Mouse (Mus musculus) heart, embryonic 12.5 days (tissue): ENCODE data around the gene Usp50. TPM values are rescaled to one million over a fixed set of nuclear protein-coding genes. Genes with fewer than 3 reads are reported as not detected.

Experiments
- ATAC-seq: fragments of 200-750 bp; cut with Nextera tagmentation; 2 replicates; pipeline ENCODE4 v1.8.0; 2017; ENCODE audit warnings: moderate TSS enrichment, moderate library complexity; ENCODE audit not compliant: insufficient number of reproducible peaks, low FRiP score
- H3K27ac ChIP-seq: fragments of 300-500 bp; sonication (generic); 2 replicates; pipeline ENCODE4 v1.5.1; 2016; ENCODE audit warnings: mild to moderate bottlenecking, moderate library complexity; ENCODE audit not compliant: poor library complexity, severe bottlenecking
- H3K27me3 ChIP-seq: fragments of 300-500 bp; sonication (generic); replicated peaks from 2 replicates; pipeline ENCODE4 v1.6.1; 2016; ENCODE audit warnings: mild to moderate bottlenecking, moderate library complexity
- H3K36me3 ChIP-seq: fragments of 300-500 bp; sonication (generic); 2 replicates; pipeline ENCODE4 v1.6.1; 2016; ENCODE audit warnings: mild to moderate bottlenecking, moderate library complexity
- H3K4me1 ChIP-seq: fragments of 300-500 bp; sonication (generic); replicated peaks from 2 replicates; pipeline ENCODE4 v1.6.1; 2016; ENCODE audit warnings: mild to moderate bottlenecking
- H3K4me2 ChIP-seq: fragments of 300-500 bp; sonication (generic); 2 replicates; pipeline ENCODE4 v1.6.1; 2016; ENCODE audit warnings: mild to moderate bottlenecking, moderate library complexity
- H3K4me3 ChIP-seq: fragments of 300-500 bp; sonication (generic); 2 replicates; pipeline ENCODE4 v1.5.1; 2016; ENCODE audit warnings: mild to moderate bottlenecking
- H3K9ac ChIP-seq: fragments of 300-500 bp; sonication (generic); 2 replicates; pipeline ENCODE4 v1.6.1; 2016; ENCODE audit warnings: mild to moderate bottlenecking, moderate library complexity
- H3K9me3 ChIP-seq: fragments of 300-500 bp; sonication (generic); replicated peaks from 2 replicates; pipeline ENCODE4 v1.6.1; 2016; ENCODE audit warnings: mild to moderate bottlenecking, moderate library complexity
- WGBS: fragments of 180-500 bp; shearing (Covaris S2); methylation state at CpG from one replicate; pipeline ENCODE4 v1.1.7; 2016; 5-methylcytosine and 5-hydroxymethylcytosine counted together
- polyA plus RNA-seq: library from polyadenylated mRNA; unstranded; fragments of >200 nt; fragmentation: Nextera tagmentation; extraction: Ambion mirVana; gene quantifications from 2 replicates; pipeline ENCODE4 v1.2.1, GENCODE M21; 2016

Gene Usp50
- polyA plus RNA-seq, 1 experiment from 2014 or later = 3.0 TPM

GRCm38 (mm10) chr2:126691290-126691689 is 92.0 kb downstream of the Usp50 start:
- WGBS = 78% methylated on average over 3 of the region's 3 CpGs
- no peaks in the 10 kb centered on the region for H3K4me1 ChIP-seq

GRCm38 (mm10) chr2:126682937-126683336 is 100.3 kb downstream of the Usp50 start:
- Histone ChIP-seq H3K27me3 (no peaks in the 10 kb centered on the region), H3K9ac (no peak overlapping the region), H3K4me3 (no peak overlapping the region), H3K27ac (no peak overlapping the region), H3K36me3 (peaks cover 19% of the 10 kb centered on the region), H3K4me1 (peaks cover 8% of the 10 kb centered on the region), H3K4me2 (no peak overlapping the region), H3K9me3 (0 out of 2 replicates have a peak, but pooled peaks cover 3% of the 10 kb centered on the region)
- WGBS = 69% methylated on average over 1 of the region's 1 CpGs
- ATAC-seq = no peak

More at GRCm38 (mm10) chr2:126691290-126691689, 92.0 kb downstream of the Usp50 start:
- H3K27me3 ChIP-seq = no peaks in the 10 kb centered on the region
- no peak overlapping the region for H3K9ac ChIP-seq
- 0 out of 2 replicates have a peak, but pooled peaks cover 3% of the 10 kb centered on the region for H3K9me3 ChIP-seq
- no peak overlapping the region for H3K27ac ChIP-seq
- ATAC-seq = no peak
- H3K4me2 ChIP-seq = no peak overlapping the region
- H3K36me3 ChIP-seq = peaks cover 11% of the 10 kb centered on the region
- no peak overlapping the region for H3K4me3 ChIP-seq

- Histone ChIP-seq H3K27ac (0 out of 2 replicates have a peak overlapping the region, but pooled peaks have one; percentile 51), H3K4me3 (no peak overlapping the region), H3K4me2 (no peak overlapping the region), H3K4me1 (peaks cover 8% of the 10 kb centered on the region), H3K36me3 (peaks cover 18% of the 10 kb centered on the region), H3K9me3 (0 out of 2 replicates have a peak, but pooled peaks cover 1% of the 10 kb centered on the region), H3K27me3 (no peaks in the 10 kb centered on the region), H3K9ac (no peak overlapping the region)
- ATAC-seq = no peak
- WGBS = 39% methylated on average over 2 of the region's 2 CpGs
These were observed 100.9 kb downstream of the Usp50 start for GRCm38 (mm10) chr2:126682333-126682732.

- Histone ChIP-seq H3K27me3 (no peaks in the 10 kb centered on the region), H3K9ac (no peak overlapping the region), H3K4me3 (no peak overlapping the region), H3K4me1 (peaks cover 16% of the 10 kb centered on the region), H3K9me3 (no peaks in the 10 kb centered on the region), H3K27ac (no peak overlapping the region), H3K36me3 (peaks cover 12% of the 10 kb centered on the region), H3K4me2 (no peak overlapping the region)
- no peak for ATAC-seq
- WGBS = 88% methylated on average over 1 of the region's 1 CpGs
These were observed 105.9 kb downstream of the Usp50 start for GRCm38 (mm10) chr2:126677366-126677765.

GRCm38 (mm10) chr2:126676122-126676515 is 107.2 kb downstream of the Usp50 start, which contains the start of gene Gabpb1:
Gene Gabpb1 (minus strand): TSS chr2:126676337.
- peak within 1 kb of the TSS; percentile 100 for H3K27ac ChIP-seq
- no peaks in the 10 kb centered on the region for H3K27me3 ChIP-seq
- WGBS = 24% methylated on average over 12 of the region's 12 CpGs
- ATAC-seq = no peak
- peak within 1 kb of the TSS; percentile 99 for H3K4me3 ChIP-seq
- peak within 1 kb of the TSS; percentile 99 for H3K9ac ChIP-seq
- H3K9me3 ChIP-seq = no peaks in the 10 kb centered on the region
- peaks cover 13% of the 10 kb centered on the region for H3K4me1 ChIP-seq
- H3K36me3 ChIP-seq = peaks cover 12% of the 10 kb centered on the region
- H3K4me2 ChIP-seq = peak within 1 kb of the TSS; percentile 83

- Histone ChIP-seq H3K4me1 (peaks cover 13% of the 10 kb centered on the region), H3K36me3 (peaks cover 11% of the 10 kb centered on the region), H3K4me3 (peak overlapping the region; percentile 99), H3K27me3 (no peaks in the 10 kb centered on the region), H3K4me2 (peak overlapping the region; percentile 83), H3K27ac (peak overlapping the region; percentile 100), H3K9me3 (no peaks in the 10 kb centered on the region), H3K9ac (peak overlapping the region; percentile 99)
- WGBS = under 1% methylated on average over 96 of the region's 99 CpGs
- peak; percentile 86 for ATAC-seq
These were observed 107.8 kb downstream of the Usp50 start for GRCm38 (mm10) chr2:126675169-126676121.

GRCm38 (mm10) chr2:126674441-126675168 is 108.7 kb downstream of the Usp50 start:
- H3K27me3 ChIP-seq = no peaks in the 10 kb centered on the region
- WGBS = under 1% methylated on average over 77 of the region's 77 CpGs
- peak overlapping the region; percentile 83 for H3K4me2 ChIP-seq
- H3K9ac ChIP-seq = peak overlapping the region; percentile 99
- peaks cover 8% of the 10 kb centered on the region for H3K36me3 ChIP-seq
- peaks cover 13% of the 10 kb centered on the region for H3K4me1 ChIP-seq
- peak overlapping the region; percentile 99 for H3K4me3 ChIP-seq
- peak overlapping the region; percentile 100 for H3K27ac ChIP-seq
- H3K9me3 ChIP-seq = no peaks in the 10 kb centered on the region
- ATAC-seq = peak; percentile 73

- Histone ChIP-seq H3K4me3 (peak overlapping the region; percentile 99), H3K36me3 (peaks cover 2% of the 10 kb centered on the region; the same call in 1 of the 2 replicates), H3K9me3 (no peaks in the 10 kb centered on the region), H3K9ac (peak overlapping the region; percentile 99), H3K4me2 (peak overlapping the region; percentile 83), H3K4me1 (peaks cover 13% of the 10 kb centered on the region), H3K27ac (peak overlapping the region; percentile 100; the same call in 1 of the 2 replicates), H3K27me3 (no peaks in the 10 kb centered on the region)
- ATAC-seq = no peak
- 63% methylated on average over 13 of the region's 13 CpGs for WGBS
These were observed 109.7 kb downstream of the Usp50 start for GRCm38 (mm10) chr2:126673317-126674242.

GRCm38 (mm10) chr2:126668621-126669252 is 114.5 kb downstream of the Usp50 start:
- Histone ChIP-seq H3K4me3 (no peak overlapping the region), H3K27me3 (no peaks in the 10 kb centered on the region), H3K27ac (no peak overlapping the region), H3K4me2 (no peak overlapping the region), H3K4me1 (peaks cover 7% of the 10 kb centered on the region), H3K9me3 (no peaks in the 10 kb centered on the region), H3K36me3 (0 out of 2 replicates have a peak, but pooled peaks cover 4% of the 10 kb centered on the region), H3K9ac (no peak overlapping the region)
- WGBS = 88% methylated on average over 5 of the region's 5 CpGs
- no peak for ATAC-seq

GRCm38 (mm10) chr2:126665984-126666383 is 117.3 kb downstream of the Usp50 start:
- Histone ChIP-seq H3K4me2 (no peak overlapping the region), H3K9ac (no peak overlapping the region), H3K9me3 (no peaks in the 10 kb centered on the region), H3K27me3 (no peaks in the 10 kb centered on the region), H3K36me3 (0 out of 2 replicates have a peak, but pooled peaks cover 4% of the 10 kb centered on the region), H3K4me1 (no peaks in the 10 kb centered on the region), H3K4me3 (no peak overlapping the region), H3K27ac (no peak overlapping the region)
- WGBS = 86% methylated on average over 3 of the region's 3 CpGs
- ATAC-seq = no peak
